Mouse (Mus musculus): Measurements from ENCODE around the gene Scrt2. TPM values are rescaled to one million over a fixed set of nuclear protein-coding genes. Genes with fewer than 3 reads are reported as not detected.
A peak's percentile ranks its signal among the peaks of the same experiment; 100 is the strongest.

Gene Scrt2
- total and polyA plus RNA-seq, 3 experiments: 0.05 TPM; not detected in 2

DNA sequence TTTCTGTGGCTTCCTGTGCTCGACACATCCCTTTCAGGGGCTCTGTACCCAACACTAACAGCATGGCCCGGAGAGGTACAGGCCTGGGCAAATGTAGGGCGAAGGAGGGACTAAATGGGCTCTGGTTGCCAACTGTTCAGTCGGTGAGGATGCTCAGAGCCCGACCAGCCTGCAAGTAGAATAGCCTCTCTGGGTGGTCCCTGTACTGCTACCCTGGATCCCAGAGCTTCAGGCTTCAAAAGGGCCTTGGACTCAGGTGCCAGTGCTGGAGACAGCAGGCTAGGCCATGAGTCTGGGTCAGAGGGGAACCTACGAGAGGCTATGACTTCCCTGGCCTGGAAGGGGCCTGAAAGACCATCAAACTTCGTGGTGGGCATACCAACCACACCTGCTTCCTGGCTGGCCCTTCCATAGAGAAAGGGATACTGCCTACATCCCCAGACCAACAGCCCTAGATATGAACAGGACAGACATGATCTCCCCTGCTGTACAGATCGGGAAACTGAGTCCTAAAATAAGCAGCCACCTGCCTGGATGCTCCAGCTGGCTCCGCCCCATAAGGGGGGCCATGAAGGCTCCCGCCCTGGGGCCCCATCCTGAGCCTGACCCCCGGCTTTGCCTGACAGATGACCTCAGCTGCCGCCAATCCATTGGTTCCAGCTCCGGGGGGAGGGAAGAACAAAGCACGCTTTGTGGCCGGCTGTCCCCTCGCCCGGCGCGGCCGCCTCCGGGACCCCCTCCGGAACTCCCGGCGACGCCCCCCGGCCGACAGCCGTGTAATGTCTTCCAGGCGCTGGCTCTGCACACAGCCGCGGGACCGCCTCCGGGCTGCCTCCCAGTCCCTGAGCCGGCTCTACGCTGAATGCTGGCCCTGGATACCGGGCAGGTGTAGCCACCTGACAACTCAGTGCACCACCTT is 33.0 kb downstream of the Scrt2 start:
- Histone ChIP-seq H3K36me3 (replicated peaks) (no peaks in the 10 kb centered on the region), H3K27me3 (ENCODE audit: insufficient read depth, low read length) (peaks cover 8% of the 10 kb centered on the region; the same call in 1 of the 2 replicates), H3K4me1 (ENCODE audit: insufficient read depth, low read depth, low read length) (no peaks in the 10 kb centered on the region), H3K9me3 (replicated peaks) (no peaks in the 10 kb centered on the region), H3K4me3 (ENCODE audit: low read depth, low read length) (no peak overlapping the region)
- DNase-seq (ENCODE audit: low spot score) (no peak), ATAC-seq (ENCODE audit: extremely low read depth, insufficient number of reproducible peaks, low FRiP score, poor library complexity, severe bottlenecking) (no peak)
- TF ChIP-seq GATA2 (IDR thresholded peaks at IDR 0.05; ENCODE audit: borderline replicate concordance, low read depth, low read length): no peak
- no peak for TF ChIP-seq GATA1 (IDR thresholded peaks at IDR 0.05; ENCODE audit: borderline replicate concordance, low read length)
- TF ChIP-seq CTCF (IDR thresholded peaks at IDR 0.05; ENCODE audit: low read depth, low read length): no peak
- no peak for TF ChIP-seq TAL1 (conservative IDR thresholded peaks at IDR 0.05; ENCODE audit: low read depth, low read length)
- TF ChIP-seq POLR2AphosphoS5 (IDR thresholded peaks at IDR 0.05; ENCODE audit: insufficient replicate concordance, low read depth, low read length): no peak

DNA sequence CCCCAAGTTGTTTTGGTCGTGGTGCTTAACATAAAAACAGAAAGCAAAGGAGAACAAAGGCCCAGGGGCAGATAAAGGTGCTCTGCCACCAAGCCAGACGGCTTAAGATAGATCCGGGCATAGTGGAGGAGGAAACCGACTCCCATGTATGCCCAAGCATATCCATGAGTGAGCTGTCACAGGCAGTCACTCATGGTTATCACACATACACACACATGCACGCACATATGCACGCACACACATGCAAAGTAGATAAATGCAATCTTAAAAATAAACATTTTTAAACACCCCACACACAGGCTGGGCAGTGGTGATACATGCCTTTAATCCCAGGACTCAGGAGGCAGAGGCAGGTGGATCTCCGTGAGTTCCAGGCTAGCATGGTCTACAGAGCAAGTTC is 36.4 kb downstream of the Scrt2 start:
- peaks cover under 1% of the 10 kb centered on the region for H3K4me1 ChIP-seq (ENCODE audit: insufficient read depth, low read depth, low read length)
- no peaks in the 10 kb centered on the region for H3K36me3 ChIP-seq (replicated peaks)
- ATAC-seq (ENCODE audit: extremely low read depth, insufficient number of reproducible peaks, low FRiP score, poor library complexity, severe bottlenecking) (no peak), DNase-seq (ENCODE audit: low spot score) (no peak)
- peaks cover 17% of the 10 kb centered on the region; the same call in 1 of the 2 replicates for H3K27me3 ChIP-seq (ENCODE audit: insufficient read depth, low read length)
- H3K4me3 ChIP-seq (ENCODE audit: low read depth, low read length): no peak overlapping the region
- no peaks in the 10 kb centered on the region for H3K9me3 ChIP-seq (replicated peaks)
- no peak for TF ChIP-seq GATA2 (IDR thresholded peaks at IDR 0.05; ENCODE audit: borderline replicate concordance, low read depth, low read length)
- TF ChIP-seq TAL1 (conservative IDR thresholded peaks at IDR 0.05; ENCODE audit: low read depth, low read length): no peak
- no peak for TF ChIP-seq GATA1 (IDR thresholded peaks at IDR 0.05; ENCODE audit: borderline replicate concordance, low read length)
- no peak for TF ChIP-seq POLR2AphosphoS5 (IDR thresholded peaks at IDR 0.05; ENCODE audit: insufficient replicate concordance, low read depth, low read length)
- TF ChIP-seq CTCF (IDR thresholded peaks at IDR 0.05; ENCODE audit: low read depth, low read length): no peak

- Histone ChIP-seq H3K27me3 (ENCODE audit: insufficient read depth, low read length) (peaks cover 11% of the 10 kb centered on the region; the same call in 1 of the 2 replicates), H3K4me1 (ENCODE audit: insufficient read depth, low read depth, low read length) (peaks cover 8% of the 10 kb centered on the region), H3K36me3 (replicated peaks) (no peaks in the 10 kb centered on the region), H3K4me3 (ENCODE audit: low read depth, low read length) (no peak overlapping the region), H3K9me3 (replicated peaks) (no peaks in the 10 kb centered on the region)
- no peak for ATAC-seq (ENCODE audit: extremely low read depth, insufficient number of reproducible peaks, low FRiP score, poor library complexity, severe bottlenecking)
- no peak for DNase-seq (ENCODE audit: low spot score)
- TF ChIP-seq POLR2AphosphoS5 (IDR thresholded peaks at IDR 0.05; ENCODE audit: insufficient replicate concordance, low read depth, low read length) (no peak), GATA1 (IDR thresholded peaks at IDR 0.05; ENCODE audit: borderline replicate concordance, low read length) (no peak), CTCF (IDR thresholded peaks at IDR 0.05; ENCODE audit: low read depth, low read length) (no peak), GATA2 (IDR thresholded peaks at IDR 0.05; ENCODE audit: borderline replicate concordance, low read depth, low read length) (no peak), TAL1 (conservative IDR thresholded peaks at IDR 0.05; ENCODE audit: low read depth, low read length) (no peak)
Measured at GRCm38 (mm10) chr2:152119228-152119865, 38.0 kb downstream of the Scrt2 start.

DNA sequence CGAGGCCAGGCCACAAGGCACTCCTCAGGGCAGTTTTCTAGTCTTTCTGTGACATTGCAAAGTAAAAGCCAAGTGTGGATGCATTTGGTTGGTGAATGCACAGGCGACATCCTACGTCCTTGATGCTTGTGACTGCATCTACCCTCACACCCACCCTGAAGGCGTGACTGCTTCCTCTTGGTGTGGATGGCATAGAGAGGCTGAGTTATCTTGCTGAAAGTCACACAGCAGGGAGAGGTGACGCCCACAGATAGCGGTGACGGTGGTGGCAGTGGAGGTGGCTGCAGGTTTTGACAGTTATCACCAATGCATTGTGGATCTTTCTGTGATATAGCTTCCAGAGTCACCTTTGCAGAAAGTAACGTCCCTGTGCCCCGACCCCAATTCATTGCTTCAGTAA is 41.6 kb downstream of the Scrt2 start:
- Histone ChIP-seq H3K4me1 (ENCODE audit: insufficient read depth, low read depth, low read length) (peaks cover 8% of the 10 kb centered on the region), H3K4me3 (ENCODE audit: low read depth, low read length) (peak overlapping the region; percentile 5; the same call in 1 of the 2 replicates), H3K36me3 (replicated peaks) (no peaks in the 10 kb centered on the region), H3K9me3 (replicated peaks) (no peaks in the 10 kb centered on the region), H3K27me3 (ENCODE audit: insufficient read depth, low read length) (peaks cover 9% of the 10 kb centered on the region; the same call in 1 of the 2 replicates)
- DNase-seq (ENCODE audit: low spot score) (no peak), ATAC-seq (ENCODE audit: extremely low read depth, insufficient number of reproducible peaks, low FRiP score, poor library complexity, severe bottlenecking) (peak; percentile 85)
- TF ChIP-seq POLR2AphosphoS5 (IDR thresholded peaks at IDR 0.05; ENCODE audit: insufficient replicate concordance, low read depth, low read length) (no peak), TAL1 (conservative IDR thresholded peaks at IDR 0.05; ENCODE audit: low read depth, low read length) (no peak), GATA1 (IDR thresholded peaks at IDR 0.05; ENCODE audit: borderline replicate concordance, low read length) (no peak), CTCF (IDR thresholded peaks at IDR 0.05; ENCODE audit: low read depth, low read length) (no peak), GATA2 (IDR thresholded peaks at IDR 0.05; ENCODE audit: borderline replicate concordance, low read depth, low read length) (no peak)

DNA sequence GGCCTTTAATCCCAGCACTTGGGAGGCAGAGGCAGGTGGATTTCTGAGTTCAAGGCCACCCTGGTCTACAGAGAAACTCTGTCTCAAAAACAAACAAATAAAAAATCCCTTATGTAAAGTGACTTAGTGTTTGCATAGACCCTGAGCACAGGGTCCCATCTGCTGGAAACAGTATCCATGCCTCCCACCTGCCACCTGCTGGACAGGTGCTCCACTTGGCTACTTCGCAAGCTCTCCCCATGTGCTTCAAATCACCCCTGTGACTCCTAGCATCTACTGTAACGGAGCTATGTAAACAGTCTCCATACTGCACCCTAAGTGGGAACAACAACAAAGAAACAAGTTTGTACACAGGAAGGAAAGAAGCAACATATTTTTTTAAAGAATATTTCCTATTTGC is 47.3 kb downstream of the Scrt2 start:
- no peak for ATAC-seq (ENCODE audit: extremely low read depth, insufficient number of reproducible peaks, low FRiP score, poor library complexity, severe bottlenecking)
- TF ChIP-seq POLR2AphosphoS5 (IDR thresholded peaks at IDR 0.05; ENCODE audit: insufficient replicate concordance, low read depth, low read length): no peak
- TF ChIP-seq TAL1 (conservative IDR thresholded peaks at IDR 0.05; ENCODE audit: low read depth, low read length): no peak
- no peak for TF ChIP-seq CTCF (IDR thresholded peaks at IDR 0.05; ENCODE audit: low read depth, low read length)
- no peak for TF ChIP-seq GATA1 (IDR thresholded peaks at IDR 0.05; ENCODE audit: borderline replicate concordance, low read length)
- no peak for TF ChIP-seq GATA2 (IDR thresholded peaks at IDR 0.05; ENCODE audit: borderline replicate concordance, low read depth, low read length)

GRCm38 (mm10) chr2:152129778-152130177 is 48.4 kb downstream of the Scrt2 start:
- Histone ChIP-seq H3K4me3 (ENCODE audit: low read depth, low read length) (no peak overlapping the region), H3K9me3 (replicated peaks) (no peaks in the 10 kb centered on the region), H3K36me3 (replicated peaks) (no peaks in the 10 kb centered on the region), H3K27me3 (ENCODE audit: insufficient read depth, low read length) (peaks cover 21% of the 10 kb centered on the region), H3K4me1 (ENCODE audit: insufficient read depth, low read depth, low read length) (no peaks in the 10 kb centered on the region)
- TF ChIP-seq GATA1 (IDR thresholded peaks at IDR 0.05; ENCODE audit: borderline replicate concordance, low read length): no peak
- TF ChIP-seq POLR2AphosphoS5 (IDR thresholded peaks at IDR 0.05; ENCODE audit: insufficient replicate concordance, low read depth, low read length): no peak
- no peak for TF ChIP-seq GATA2 (IDR thresholded peaks at IDR 0.05; ENCODE audit: borderline replicate concordance, low read depth, low read length)
- no peak for TF ChIP-seq TAL1 (conservative IDR thresholded peaks at IDR 0.05; ENCODE audit: low read depth, low read length)
- no peak for TF ChIP-seq CTCF (IDR thresholded peaks at IDR 0.05; ENCODE audit: low read depth, low read length)
- DNase-seq (ENCODE audit: low spot score) (no peak), ATAC-seq (ENCODE audit: extremely low read depth, insufficient number of reproducible peaks, low FRiP score, poor library complexity, severe bottlenecking) (no peak)

More for the DNA sequence above, 47.3 kb downstream of the Scrt2 start:
- Histone ChIP-seq H3K4me1 (ENCODE audit: insufficient read depth, low read depth, low read length) (no peaks in the 10 kb centered on the region), H3K4me3 (ENCODE audit: low read depth, low read length) (no peak overlapping the region), H3K27me3 (ENCODE audit: insufficient read depth, low read length) (peaks cover 16% of the 10 kb centered on the region), H3K9me3 (replicated peaks) (no peaks in the 10 kb centered on the region), H3K36me3 (replicated peaks) (no peaks in the 10 kb centered on the region)
- no peak for DNase-seq (ENCODE audit: low spot score)
